Mouse (Mus musculus) CD4-positive naive resting alpha-beta T cell, adult 57 days (primary cell): ENCODE data around the gene Zfp526. TPM values are rescaled to one million over a fixed set of nuclear protein-coding genes. Genes with fewer than 3 reads are reported as not detected.

ENCODE experiments used
- total RNA-seq: library from RNA; stranded (reverse); gene quantifications from one replicate; pipeline ENCODE4 v1.2.4, GENCODE M21; 2023

The Zfp526 gene
- 18.2 TPM for total RNA-seq

GRCm38 (mm10) chr7:25221102-25221883 is at the start of gene Zfp526:
TSS of gene Zfp526 (plus strand) at chr7:25221425.

GRCm38 (mm10) chr7:25179606-25180161 is 41.5 kb upstream of the Zfp526 start, which contains the start of gene Pou2f2:
TSS of gene Pou2f2 (minus strand) at chr7:25179726.

GRCm38 (mm10) chr7:25220457-25221101 is 646 bp upstream of the Zfp526 start, which contains the start of gene Dedd2:
TSS of gene Dedd2 (minus strand) at chr7:25220615.

GRCm38 (mm10) chr7:25237249-25238014 is 16.2 kb downstream of the Zfp526 start, which contains the start of gene Gsk3a:
TSS of gene Gsk3a (minus strand) at chr7:25237851.

GRCm38 (mm10) chr7:25250141-25250972 is 29.1 kb downstream of the Zfp526 start, which contains the start of gene Erf:
TSS of gene Erf (minus strand) at chr7:25250761.

GRCm38 (mm10) chr7:25267301-25267750 is 46.1 kb downstream of the Zfp526 start, which contains the start of gene Cic:
TSS of gene Cic (plus strand) at chr7:25267704.

Other genes starting within 250 kb of the Zfp526 start
- gene Rabac1, start 248.7 kb upstream of the Zfp526 start, total RNA-seq: 302 TPM
- 17.4 TPM for gene Atp1a3, start 215.5 kb upstream of the Zfp526 start, total RNA-seq
- gene Grik5, start 149.1 kb upstream of the Zfp526 start, total RNA-seq: 5.6 TPM
- gene Zfp574, start 148.9 kb upstream of the Zfp526 start, total RNA-seq: 21.9 TPM
- gene Pou2f2, start 41.7 kb upstream of the Zfp526 start, total RNA-seq: 16.6 TPM
- gene Dedd2, start 810 bp upstream of the Zfp526 start, total RNA-seq: 100 TPM
- gene Gsk3a, start 16.4 kb downstream of the Zfp526 start, total RNA-seq: 84.8 TPM
- gene Erf, start 29.3 kb downstream of the Zfp526 start, total RNA-seq: 41.5 TPM
- gene Cic, start 46.3 kb downstream of the Zfp526 start, total RNA-seq: 318 TPM
- gene Pafah1b3, start 76.6 kb downstream of the Zfp526 start, total RNA-seq: 9.2 TPM
- gene Prr19, start 80.0 kb downstream of the Zfp526 start, total RNA-seq: not detected
- not detected for gene Tmem145, start 84.7 kb downstream of the Zfp526 start, total RNA-seq
- gene Megf8, start 95.7 kb downstream of the Zfp526 start, total RNA-seq: 1.1 TPM
- not detected for gene Cnfn, start 148.3 kb downstream of the Zfp526 start, total RNA-seq
- gene Lipe, start 177.3 kb downstream of the Zfp526 start, total RNA-seq: 14.6 TPM
- not detected for gene Cxcl17, start 191.5 kb downstream of the Zfp526 start, total RNA-seq